Mouse (Mus musculus): Measurements from ENCODE around the gene Csnk2a2.

Gene Csnk2a2

DNA sequence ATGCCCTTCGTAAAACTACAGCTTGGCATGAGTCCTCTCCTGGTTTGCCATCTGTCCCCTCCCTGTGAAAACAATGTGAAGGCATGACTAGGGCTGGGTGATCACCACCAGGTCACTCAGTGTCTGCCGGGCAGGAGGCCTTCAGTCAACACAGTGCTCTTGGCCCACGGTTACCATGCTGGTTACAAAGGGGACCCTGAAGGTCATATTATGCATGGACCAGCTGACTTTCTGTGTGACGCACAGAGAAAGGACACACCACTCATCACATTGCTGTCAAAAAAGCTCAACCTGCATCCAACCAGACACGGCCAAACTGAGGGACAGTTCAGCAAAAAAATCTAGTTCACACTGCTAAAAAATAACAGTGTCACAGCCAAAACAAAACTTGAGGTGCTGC lies at the start of gene Csnk2a2:
TSS of gene Csnk2a2 (minus strand) at position 34 of the 400 bp plus-strand sequence.
- in situ Hi-C loops (cut with MseI, MboI): loop anchor here in 1 of 2 experiments (10.0 kb wide), 1 partner anchor 105 kb away; no protein-coding TSS in a partner anchor

DNA sequence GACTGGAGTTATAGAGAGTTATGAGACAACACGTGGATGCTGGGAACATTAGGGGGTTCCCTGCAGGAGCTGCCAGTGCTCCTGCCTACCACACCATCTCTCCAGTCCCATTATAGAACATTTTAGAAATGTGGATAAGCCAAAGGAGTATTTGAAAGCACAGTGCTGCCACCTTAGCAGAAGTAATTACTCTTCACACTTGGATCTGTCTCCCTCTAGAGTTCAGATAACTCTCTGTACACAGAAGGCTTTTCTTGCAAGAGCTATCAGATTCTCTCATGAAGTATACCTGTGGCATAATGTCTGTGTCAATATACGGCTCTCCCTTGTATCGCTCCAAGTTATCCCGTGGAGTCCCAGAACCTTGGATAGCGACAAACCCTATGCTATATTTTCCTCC lies 49.6 kb upstream of the Csnk2a2 start:
- in situ Hi-C loops (cut with MseI, MboI): no loop called here

- in situ Hi-C loops (cut with MseI, MboI): no loop called here
Observed at GRCm38 (mm10) chr8:95533584-95534387, 43.9 kb upstream of the Csnk2a2 start, which contains the start of gene Ccdc113. Ccdc113 (plus strand) TSS chr8:95534085.

- in situ Hi-C loops (cut with MseI, MboI): no loop called here
Observed at GRCm38 (mm10) chr8:95532206-95532605, 42.4 kb upstream of the Csnk2a2 start.

DNA sequence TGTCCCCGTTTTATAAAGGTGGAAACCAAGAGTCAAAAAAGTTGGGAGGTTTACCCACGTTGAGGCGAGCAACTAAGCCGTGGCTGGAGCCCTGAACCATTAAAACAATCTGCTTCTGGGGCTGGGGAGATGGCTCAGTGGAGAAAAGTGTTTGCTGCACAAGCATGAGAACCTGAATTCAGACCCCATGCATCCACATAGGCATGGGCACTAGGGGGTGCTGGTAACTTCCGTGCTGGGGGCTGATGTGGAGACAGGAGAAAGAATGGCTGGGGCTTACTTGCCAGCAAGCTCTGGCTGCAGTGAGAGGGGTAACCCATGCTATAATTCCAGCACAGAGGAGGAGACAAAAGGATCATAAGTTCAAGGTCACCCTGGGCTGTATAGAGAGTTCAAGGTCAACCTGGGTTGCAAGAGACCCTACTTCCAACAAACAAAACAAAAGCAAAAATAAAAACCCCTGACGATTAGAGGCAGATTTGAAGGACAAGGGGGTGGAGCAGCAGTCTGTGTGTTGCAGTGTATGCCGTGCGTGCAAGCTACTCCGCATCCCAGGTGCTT lies 39.0 kb upstream of the Csnk2a2 start:
- in situ Hi-C loops (cut with MseI, MboI): no loop called here

DNA sequence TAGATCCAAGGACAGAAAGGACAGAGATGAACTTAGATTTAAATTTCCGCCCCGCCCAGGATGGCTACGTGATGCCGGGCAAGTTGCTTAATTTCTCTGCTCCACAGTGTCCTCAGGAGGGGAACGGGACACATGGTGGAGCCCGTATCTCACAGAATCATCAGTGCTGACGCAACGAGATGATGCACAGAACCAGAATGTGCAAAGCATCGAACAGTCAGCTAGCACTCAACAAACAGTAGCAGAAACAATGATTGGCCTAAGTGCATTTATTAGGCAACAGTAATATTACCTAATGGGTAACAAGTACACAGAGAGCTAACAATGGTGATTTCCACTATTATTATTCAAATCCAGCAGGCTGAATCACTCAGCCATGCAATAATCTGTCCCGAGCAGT lies 38.4 kb upstream of the Csnk2a2 start:
- in situ Hi-C loops (cut with MseI, MboI): no loop called here

DNA sequence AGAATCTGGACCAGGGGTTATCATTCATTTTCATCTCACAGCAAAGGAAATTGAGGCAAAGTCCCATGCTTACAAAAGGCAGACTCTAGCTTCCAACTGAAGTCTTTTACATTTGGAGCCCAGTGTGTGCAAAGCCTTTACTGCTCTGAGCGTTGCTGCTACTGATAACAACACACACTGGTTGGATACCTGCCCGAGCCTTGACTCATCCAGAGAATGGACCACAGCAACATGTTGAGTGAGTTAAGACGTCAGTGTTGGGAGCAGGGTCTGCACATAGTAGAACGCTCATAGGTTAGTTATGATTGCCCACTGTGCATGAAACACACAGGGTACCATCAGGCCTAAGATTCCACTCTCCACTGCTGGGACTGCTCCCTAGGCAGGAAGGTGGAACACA lies 34.2 kb upstream of the Csnk2a2 start:
- in situ Hi-C loops (cut with MseI, MboI): no loop called here

DNA sequence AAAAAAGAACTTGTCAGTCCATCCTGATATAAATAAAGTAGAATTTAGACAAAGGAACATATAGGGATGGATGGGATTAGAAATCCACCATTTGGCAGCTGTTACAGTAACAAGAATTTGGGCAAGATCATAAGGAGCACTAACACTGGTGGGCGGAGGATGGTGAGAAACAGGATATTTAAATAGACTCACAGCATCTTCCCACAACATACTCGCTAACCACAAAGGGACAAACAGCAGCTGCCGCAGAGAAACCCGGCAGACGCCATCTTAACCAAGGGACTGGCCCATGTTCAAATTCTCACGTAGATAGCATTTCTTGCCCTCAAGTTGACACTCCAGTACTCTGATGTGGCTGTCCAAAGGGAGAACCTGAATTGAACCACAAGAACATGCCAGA lies 27.1 kb upstream of the Csnk2a2 start:
- in situ Hi-C loops (cut with MseI, MboI): no loop called here

GRCm38 (mm10) chr8:95513219-95513618 lies 23.4 kb upstream of the Csnk2a2 start:
- in situ Hi-C loops (cut with MseI, MboI): no loop called here

- in situ Hi-C loops (cut with MseI, MboI): no loop called here
Observed at GRCm38 (mm10) chr8:95512257-95512656, 22.4 kb upstream of the Csnk2a2 start.

- in situ Hi-C loops (cut with MseI, MboI): no loop called here
Observed at GRCm38 (mm10) chr8:95506245-95506644, 16.4 kb upstream of the Csnk2a2 start.

DNA sequence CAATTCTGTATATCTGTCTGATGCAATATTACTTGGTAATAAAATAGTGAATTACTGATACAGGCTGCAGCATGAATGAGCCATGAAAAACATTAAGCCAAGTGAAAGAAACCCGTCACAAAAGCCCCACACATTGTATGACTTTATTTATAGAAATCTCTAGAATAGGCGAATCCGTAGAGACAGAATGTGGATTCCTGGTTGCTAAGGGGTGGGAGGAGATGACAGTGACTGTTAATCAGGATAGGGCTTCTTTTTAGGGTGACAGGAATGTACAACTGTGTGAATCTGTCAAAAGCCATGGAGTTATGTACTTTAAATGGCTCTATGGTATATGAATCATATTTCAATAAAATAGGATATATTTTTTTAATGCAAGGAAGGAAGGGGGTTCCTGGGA lies 15.8 kb upstream of the Csnk2a2 start:
- in situ Hi-C loops (cut with MseI, MboI): no loop called here

DNA sequence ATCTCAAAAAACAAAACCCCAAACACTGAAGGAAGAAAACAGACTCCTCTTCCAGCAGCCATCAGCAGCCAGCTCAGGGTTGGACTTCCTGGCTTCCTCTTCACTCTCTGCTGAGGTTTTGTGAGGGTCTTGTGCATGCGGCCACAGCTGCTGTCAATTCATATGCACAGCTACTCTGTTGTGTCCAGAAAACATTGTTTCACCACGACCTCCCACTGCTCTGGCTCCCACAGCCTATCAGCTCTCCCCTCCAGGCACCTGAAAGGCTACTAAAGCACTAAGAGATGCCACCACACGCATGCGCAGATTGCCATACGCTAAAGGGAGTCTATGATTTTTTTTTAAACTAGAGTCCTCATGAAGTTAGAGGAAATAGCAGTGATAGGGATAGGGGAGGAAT lies 15.0 kb upstream of the Csnk2a2 start:
- in situ Hi-C loops (cut with MseI, MboI): no loop called here

- in situ Hi-C loops (cut with MseI, MboI): no loop called here
Observed at GRCm38 (mm10) chr8:95502431-95502830, 12.6 kb upstream of the Csnk2a2 start.

DNA sequence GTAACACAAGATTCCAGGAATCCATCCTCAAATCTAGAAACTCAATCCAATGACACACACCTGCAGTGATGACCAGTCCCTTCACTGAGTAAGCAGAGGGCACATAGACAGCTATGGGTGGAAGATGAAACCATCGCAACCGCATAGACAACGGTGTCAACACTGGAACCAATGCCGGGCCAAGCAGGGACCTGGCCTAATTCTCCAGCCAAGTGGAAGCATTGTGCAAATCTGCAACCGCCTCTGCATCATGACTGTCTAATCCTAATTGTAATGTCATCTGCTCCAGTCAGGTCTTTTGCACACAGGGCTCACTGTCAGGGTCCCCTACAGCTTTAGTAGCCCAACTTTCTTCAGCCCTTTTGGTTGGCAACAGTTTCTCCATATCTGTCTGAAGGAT lies 10.6 kb upstream of the Csnk2a2 start:
- in situ Hi-C loops (cut with MseI, MboI): no loop called here

DNA sequence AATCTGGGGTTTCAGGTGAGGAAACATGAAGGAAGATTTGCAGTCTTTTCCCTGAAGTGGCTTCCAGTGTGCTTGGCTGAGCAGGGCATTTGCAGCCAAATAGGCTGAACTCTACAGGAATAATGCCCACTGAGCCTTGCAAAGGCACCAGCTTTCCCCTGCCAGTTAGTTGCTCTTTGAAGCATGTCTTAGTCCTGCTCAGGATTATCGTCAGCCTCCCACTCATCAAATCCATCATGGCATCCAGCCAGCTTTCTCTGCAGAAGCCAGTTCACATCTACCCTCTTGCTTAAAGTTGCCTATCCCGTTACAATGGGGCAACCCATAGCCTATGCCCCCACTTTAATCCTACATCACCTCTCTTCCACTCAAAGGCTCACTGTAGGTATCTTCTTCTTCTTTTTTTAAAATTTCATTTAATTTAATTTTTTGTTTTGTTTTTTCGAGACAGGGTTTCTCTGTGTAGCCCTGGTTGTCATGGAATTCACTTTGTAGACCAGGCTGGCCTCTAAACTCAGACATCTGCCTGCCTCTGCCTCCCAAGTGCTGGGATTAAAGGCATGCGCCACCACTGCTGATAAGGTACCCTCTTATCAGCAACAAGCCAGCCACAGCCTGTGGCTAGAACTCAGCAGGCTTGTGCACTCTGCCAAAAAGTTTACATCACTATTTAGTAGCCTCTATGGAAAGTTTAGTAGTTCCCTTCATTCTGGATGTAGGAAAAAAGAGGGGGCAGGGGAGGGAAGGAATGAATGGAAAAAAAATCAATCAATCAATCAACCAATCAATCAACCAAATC lies 9.6 kb upstream of the Csnk2a2 start:
- in situ Hi-C loops (cut with MseI, MboI): loop anchor here in 1 of 2 experiments (10.0 kb wide), 1 partner anchor 95 kb away; no protein-coding TSS in a partner anchor

GRCm38 (mm10) chr8:95497821-95498220 lies 8.0 kb upstream of the Csnk2a2 start:
- in situ Hi-C loops (cut with MseI, MboI): loop anchor here in 1 of 2 experiments (10.0 kb wide), 1 partner anchor 97 kb away; no protein-coding TSS in a partner anchor

- in situ Hi-C loops (cut with MseI, MboI): loop anchor here in 1 of 2 experiments (10.0 kb wide), 1 partner anchor 98 kb away; no protein-coding TSS in a partner anchor
Observed at GRCm38 (mm10) chr8:95496420-95496819, 6.6 kb upstream of the Csnk2a2 start.

GRCm38 (mm10) chr8:95495444-95495843 lies 5.6 kb upstream of the Csnk2a2 start:
- in situ Hi-C loops (cut with MseI, MboI): loop anchor here in 1 of 2 experiments (10.0 kb wide), 1 partner anchor 99 kb away; no protein-coding TSS in a partner anchor

DNA sequence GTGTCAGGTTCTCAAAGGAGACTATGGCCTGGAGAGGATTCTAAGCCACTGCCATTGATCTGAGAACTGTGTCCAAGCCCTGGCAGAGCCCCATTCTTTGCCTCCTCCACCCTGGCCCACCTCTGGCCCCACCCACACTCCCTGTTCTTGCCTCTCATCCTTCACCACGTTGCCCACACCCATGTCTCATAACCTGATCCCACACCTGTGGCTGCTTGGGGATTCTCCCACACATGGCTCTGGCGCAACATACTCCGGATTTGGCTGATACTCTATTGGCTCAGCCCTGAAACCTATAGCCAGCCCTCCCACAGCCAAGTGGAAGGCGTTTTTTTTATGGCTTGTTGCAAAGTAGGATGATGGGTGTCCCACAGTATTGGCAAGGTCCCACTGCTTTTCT lies 2.2 kb upstream of the Csnk2a2 start:
- in situ Hi-C loops (cut with MseI, MboI): loop anchor here in 1 of 2 experiments (10.0 kb wide), 1 partner anchor 103 kb away; no protein-coding TSS in a partner anchor

- in situ Hi-C loops (cut with MseI, MboI): no loop called here
Observed at GRCm38 (mm10) chr8:95488698-95489332, 1.0 kb downstream of the Csnk2a2 start.
